Mouse (Mus musculus) heart, postnatal 10 days (tissue): ENCODE data around the gene Nek4. TPM values are rescaled to one million over a fixed set of nuclear protein-coding genes. Genes with fewer than 3 reads are reported as not detected.

Experiments used
- DNase-seq, 2 experiments: peaks; one replicate each; pipeline ENCODE4 v3.0.0; 2021
- intact Hi-C: fragments of 180-260 bp; cut with DNase I; formaldehyde crosslinking; loops from one replicate; pipeline ENCODE4 v1.15.1; 2025
- total RNA-seq, 2 experiments: library from RNA; stranded (reverse); gene quantifications; 2 replicates each; pipeline ENCODE4 v1.2.3; 2021

The Nek4 gene
- total RNA-seq, 2 experiments from 2014 or later, result 4.5 to 5.0 TPM

GRCm38 (mm10) chr14:30958517-30958916 lies 7.3 kb downstream of the Nek4 start:
- intact Hi-C loops, result no loop called here

DNA sequence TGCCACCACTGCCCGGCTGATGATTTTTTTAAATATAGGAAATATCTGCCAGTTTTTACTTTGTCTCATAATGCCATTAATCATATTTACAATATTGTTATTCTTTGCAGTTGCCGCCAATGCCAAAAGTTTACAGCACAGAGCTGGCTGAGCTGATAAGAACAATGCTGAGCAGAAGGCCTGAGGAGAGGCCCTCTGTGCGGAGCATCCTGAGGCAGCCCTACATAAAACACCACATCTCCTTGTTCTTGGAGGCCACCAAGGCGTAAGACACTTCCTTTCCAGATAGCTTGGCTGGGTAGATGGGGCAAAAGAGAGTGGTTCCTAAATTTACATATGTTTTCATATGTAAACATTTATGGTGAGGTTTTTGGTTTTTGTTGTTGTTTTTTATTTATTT lies 7.9 kb downstream of the Nek4 start:
- intact Hi-C loops, result no loop called here
- no peak for DNase-seq

More at GRCm38 (mm10) chr14:30958517-30958916, 7.3 kb downstream of the Nek4 start:
- no peak for DNase-seq

DNA sequence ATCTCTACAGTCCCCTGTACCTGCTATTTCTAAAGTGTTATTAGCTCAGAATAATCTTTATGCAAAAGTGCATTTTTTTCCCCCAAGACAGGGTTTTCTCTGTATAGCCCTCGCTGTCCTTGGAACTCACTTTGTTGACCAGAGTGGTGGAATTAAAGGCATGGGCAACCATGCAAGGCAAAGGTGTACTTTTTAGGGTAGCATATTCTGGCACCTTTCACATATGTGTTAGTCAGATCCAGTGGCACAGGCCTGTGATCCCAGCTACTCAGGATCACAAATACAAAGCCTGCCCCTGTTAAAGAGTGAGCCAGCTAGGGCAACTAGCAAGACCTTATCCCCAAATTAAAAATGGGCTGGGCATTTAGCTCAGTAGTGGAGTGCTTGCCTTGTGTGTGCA lies 9.2 kb downstream of the Nek4 start:
- DNase-seq, result no peak
- intact Hi-C loops, result no loop called here

DNA sequence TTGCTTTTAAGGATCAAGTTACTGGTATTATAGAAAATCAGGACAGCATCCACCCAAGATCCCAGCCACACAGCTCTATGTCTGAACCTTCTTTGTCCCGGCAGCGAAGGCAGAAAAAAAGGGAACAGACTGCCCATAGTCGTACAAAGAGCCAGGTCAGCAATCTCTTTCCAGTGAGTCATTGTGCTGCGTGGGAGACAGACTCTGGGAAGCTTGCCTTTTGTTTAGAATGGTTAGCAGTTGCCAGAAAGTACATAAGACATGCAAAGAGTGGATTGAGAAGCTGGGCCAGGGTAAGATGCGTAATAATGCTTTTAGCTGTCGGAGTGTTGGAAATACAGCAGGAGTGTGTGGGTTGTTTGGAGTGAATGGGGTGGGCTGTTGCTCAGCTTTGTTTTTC lies 23.0 kb downstream of the Nek4 start:
- intact Hi-C loops, result no loop called here
- peak; percentile 60 to 65 for DNase-seq

DNA sequence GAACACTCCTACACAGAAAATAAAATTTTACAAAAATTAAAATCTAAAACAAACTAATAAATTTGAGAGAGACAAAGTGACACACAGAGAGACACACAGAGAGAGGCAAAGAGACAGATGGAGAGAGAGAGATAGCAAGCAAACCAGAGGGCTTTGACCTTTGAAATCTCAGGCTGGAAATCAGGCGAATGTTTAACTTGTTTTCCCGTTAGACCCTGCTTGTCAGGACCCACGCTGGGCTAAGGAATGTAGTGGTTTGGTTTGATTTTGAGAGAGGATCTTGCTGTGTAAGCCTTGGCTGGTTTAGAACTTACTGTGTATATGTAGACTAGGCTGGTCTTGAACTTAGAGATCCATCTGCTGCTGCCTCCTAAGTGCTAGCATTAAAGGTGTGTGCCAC lies 25.0 kb downstream of the Nek4 start:
- DNase-seq, result no peak
- intact Hi-C loops, result no loop called here

- DNase-seq, result no peak
- intact Hi-C loops, result no loop called here
These were observed 45.2 kb downstream of the Nek4 start for GRCm38 (mm10) chr14:30996417-30996816.

- intact Hi-C loops, result no loop called here
- DNase-seq, result no peak
These were observed 49.2 kb downstream of the Nek4 start for GRCm38 (mm10) chr14:31000356-31000755.

- no peak for DNase-seq
- intact Hi-C loops, result no loop called here
These were observed 49.7 kb downstream of the Nek4 start for GRCm38 (mm10) chr14:31000816-31001306.

DNA sequence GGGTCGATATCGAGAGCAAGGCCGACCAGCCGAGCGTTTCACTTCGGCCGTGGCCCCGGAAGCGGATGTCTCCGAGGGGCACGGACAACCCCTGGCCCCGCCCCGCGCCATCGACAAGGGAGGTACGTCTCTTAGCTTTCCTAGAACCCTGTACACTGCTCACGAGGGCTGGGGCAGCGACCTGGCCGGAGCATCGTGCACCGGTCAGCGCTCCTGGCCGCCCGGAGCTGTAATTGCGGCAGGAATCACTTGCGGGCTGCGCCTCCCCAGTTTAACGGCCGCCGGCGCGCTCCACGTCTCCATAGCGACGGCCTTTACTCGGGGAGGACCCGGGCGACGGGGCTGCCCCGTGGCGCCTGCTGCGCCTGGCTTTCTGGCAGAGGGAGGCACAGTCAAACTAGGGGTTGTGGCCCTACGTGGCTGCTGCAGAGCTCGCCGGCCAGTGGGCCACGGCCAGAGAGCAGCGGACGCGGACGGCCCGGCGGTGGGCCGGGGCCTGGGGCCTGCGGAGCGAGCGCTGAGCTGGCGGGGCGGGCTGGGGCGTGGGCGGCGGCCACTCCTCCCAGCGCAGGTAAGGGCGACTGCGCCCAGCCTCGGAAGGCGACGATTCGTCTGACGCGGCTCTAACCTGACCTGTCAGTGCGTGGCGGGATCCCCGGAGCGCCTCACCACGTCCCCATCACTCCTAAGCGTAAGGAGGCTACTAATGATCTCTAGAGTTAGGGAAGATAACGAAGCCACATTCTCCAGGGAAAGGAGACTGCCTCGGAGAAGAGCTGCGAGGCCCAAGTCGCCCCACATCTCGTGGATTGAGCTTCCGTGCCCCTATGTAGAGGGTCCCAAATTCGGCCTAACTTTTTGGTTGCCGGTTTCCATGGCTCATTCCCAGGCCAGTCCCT lies 50.4 kb downstream of the Nek4 start, which contains the start of the genes Glt8d1 and Spcs1:
Gene Glt8d1 (plus strand): TSS at position 94 of the 899 bp plus-strand sequence.
Gene Spcs1 (minus strand): TSS at position 366 of the 899 bp plus-strand sequence.
- intact Hi-C loops, result no loop called here
- DNase-seq, result peak; percentile 92 to 93

- intact Hi-C loops, result no loop called here
- DNase-seq, result no peak
These were observed 53.4 kb downstream of the Nek4 start for GRCm38 (mm10) chr14:31004527-31004926.

DNA sequence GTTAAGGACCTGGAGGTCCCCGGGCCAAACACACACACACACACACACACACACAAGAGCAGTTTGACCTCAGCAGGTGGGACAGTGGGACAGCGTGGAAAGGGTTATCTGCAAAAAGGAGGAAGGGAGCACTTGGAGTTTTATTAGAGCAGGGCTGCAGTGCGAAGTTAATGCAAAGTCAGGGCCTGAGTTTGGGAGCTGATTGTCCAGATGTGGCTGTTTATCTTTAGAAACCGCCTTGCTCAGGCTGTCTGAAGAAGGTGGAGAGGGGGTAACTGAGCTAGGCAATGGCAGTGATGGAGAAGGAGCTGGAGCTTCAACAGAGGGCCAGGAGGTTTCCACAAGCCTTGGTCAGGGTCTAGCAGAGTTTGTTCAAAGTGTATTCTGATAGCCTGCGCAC lies 55.6 kb downstream of the Nek4 start:
- intact Hi-C loops, result no loop called here
- no peak for DNase-seq

- DNase-seq, result no peak
- intact Hi-C loops, result no loop called here
These were observed 60.4 kb downstream of the Nek4 start for GRCm38 (mm10) chr14:31011588-31011987.

DNA sequence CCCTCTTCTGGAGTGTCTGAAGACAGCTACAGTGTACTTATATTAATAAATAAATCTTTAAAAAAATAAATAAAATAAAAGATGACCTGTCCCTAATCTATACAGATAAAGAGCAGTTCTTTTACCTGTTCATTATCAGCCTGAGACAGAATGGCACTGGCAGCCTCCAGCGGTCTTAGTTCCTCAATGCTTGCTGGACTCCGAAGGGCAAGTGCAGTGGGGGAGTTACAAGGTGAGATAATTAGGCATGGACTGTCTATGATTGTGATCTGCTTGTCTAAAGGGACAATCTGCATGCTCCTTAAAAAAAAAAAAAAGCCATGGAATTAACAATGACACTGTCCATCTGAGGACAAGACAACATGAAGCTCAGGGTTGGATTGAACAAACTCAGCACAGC lies 62.8 kb downstream of the Nek4 start:
- intact Hi-C loops, result no loop called here
- DNase-seq, result no peak

- DNase-seq, result no peak
These were observed 64.9 kb downstream of the Nek4 start for GRCm38 (mm10) chr14:31016063-31016462.

DNA sequence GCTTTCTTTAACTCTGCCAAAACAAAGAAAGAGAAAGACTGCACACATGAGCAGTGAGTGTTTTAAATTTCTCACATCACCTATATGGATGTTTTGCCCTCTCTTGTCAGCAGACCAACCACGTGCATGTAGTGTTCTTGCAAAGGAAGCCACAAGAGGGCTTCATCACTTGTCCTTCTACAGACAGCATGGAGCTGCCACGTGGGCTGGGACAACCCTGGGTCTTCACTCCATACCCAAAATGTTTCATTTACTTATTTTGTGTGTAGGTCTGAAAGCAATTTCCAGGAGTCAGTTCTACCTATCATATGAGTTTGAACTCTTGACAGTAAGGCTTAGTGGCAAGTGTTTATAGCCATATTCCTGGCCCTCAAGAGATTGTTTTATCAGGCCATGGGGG lies 66.7 kb downstream of the Nek4 start:
- peak; percentile 12 to 25 for DNase-seq
- intact Hi-C loops, result no loop called here

More at GRCm38 (mm10) chr14:31016063-31016462, 64.9 kb downstream of the Nek4 start:
- intact Hi-C loops, result no loop called here

GRCm38 (mm10) chr14:31018860-31019291 lies 67.7 kb downstream of the Nek4 start, which contains the start of the genes Pbrm1 and Gnl3:
Gene Pbrm1, plus strand, starts transcription at chr14:31019138.
Gene Gnl3, minus strand, starts transcription at chr14:31019152.
- intact Hi-C loops, result loop anchor here (1.0 kb wide), 1 partner anchor 68 kb away; the partner anchor contains the start of gene Nek4
- DNase-seq, result peak; percentile 97 to 98

GRCm38 (mm10) chr14:31019331-31020205 lies 68.4 kb downstream of the Nek4 start:
- DNase-seq, result peak; percentile 78 to 87
- intact Hi-C loops, result loop anchor here (1.0 to 10.0 kb wide), 2 partner anchors 68 to 175 kb away; partner anchors contain the start of gene Nek4

- DNase-seq, result no peak
- intact Hi-C loops, result loop anchor here (10.0 kb wide), 1 partner anchor 172 kb away; no protein-coding TSS in a partner anchor
These were observed 71.4 kb downstream of the Nek4 start for GRCm38 (mm10) chr14:31022579-31022978.

- DNase-seq, result peak in 1 of 2 experiments; percentile 18
- intact Hi-C loops, result loop anchor here (10.0 kb wide), 1 partner anchor 169 kb away; no protein-coding TSS in a partner anchor
These were observed 74.6 kb downstream of the Nek4 start for GRCm38 (mm10) chr14:31025785-31026184.
